In the genomic region with DNA sequence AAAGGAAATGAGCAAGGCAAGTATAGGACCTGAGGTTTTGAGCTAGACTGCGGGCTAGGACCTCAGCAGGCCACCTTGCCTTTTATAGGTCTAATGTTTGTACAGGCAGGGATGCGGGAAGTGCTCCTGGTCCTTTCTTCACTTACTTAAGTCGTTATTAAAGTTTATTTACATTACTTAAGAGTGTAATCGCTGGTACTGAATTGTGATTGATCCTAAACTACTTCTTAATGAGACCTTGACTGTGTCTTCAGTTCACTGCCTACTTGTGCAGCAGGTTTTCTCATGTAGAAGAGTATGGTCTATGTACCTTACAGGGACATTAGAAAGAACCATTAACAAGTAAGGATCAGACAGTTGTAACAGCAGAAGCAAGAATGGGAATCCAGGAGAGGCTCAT, we compare ENCODE assay signal across 21 mouse cellular contexts. TPM values are rescaled to one million over a fixed set of nuclear protein-coding genes. Genes with fewer than 3 reads are reported as not detected.
DNase-seq lines count a peak whose midpoint lies in the region; TF ChIP-seq lines count a peak whose summit lies in the region.
"Had no signal": no experiment of that assay in that cellular context is flagged by ENCODE, and none has a peak within 500 bp of the region (broad histone marks: within the 10 kb centered on the region; RNA-seq: fewer than 3 reads in every experiment).

No protein-coding gene starts in this region.

- peak; percentile 77 for DNase-seq in ES-CJ7 (ENCODE audit: low read depth, low spot score)
- peak; percentile 53 for DNase-seq in ES-E14 (ENCODE audit: low read depth, low spot score)
- peak; percentile 90 for DNase-seq in ZHBTc4 (ENCODE audit: low read depth, low spot score)
- DNase-seq in Muller cell, postnatal 12 days (ENCODE audit: inconsistent ontology term), result no peak
- no peak for DNase-seq in lung, postnatal 14 days
- DNase-seq in frontal cortex, postnatal 36 days (ENCODE audit: low spot score in 2 of 2), result no peak
- DNase-seq: adrenal gland, adult 2 months; adrenal gland, adult 8-10 months; adrenal gland, postnatal 10 days; adrenal gland, postnatal 14 days; adrenal gland, postnatal 25 days; adrenal gland, postnatal 36 days; B cell, adult 2 months; cerebellum, adult 11 months; cerebellum, adult 11-12 months; cerebellum, adult 18-20 months; cerebellum, adult 2 months; cerebellum, adult 8-10 months; cerebellum, adult 9-10 months; cerebellum, adult 9-11 months had no signal

- H3K36me3 ChIP-seq in ES-E14 (ENCODE audit: control insufficient read depth, insufficient read depth, low read length, poor library complexity, severe bottlenecking), result peaks cover 23% of the 10 kb centered on the region

- no peak overlapping the region for H3K9ac ChIP-seq in ES-E14 (ENCODE audit: insufficient read depth, low read depth, low read length, poor library complexity, severe bottlenecking)

- no peak overlapping the region for H3K4me3 ChIP-seq in ES-E14 (ENCODE audit: insufficient read depth in 1 of 2, low read depth in 1 of 2, low read length in 2 of 2, poor library complexity in 1 of 2, severe bottlenecking in 1 of 2)

- in situ Hi-C loops in ES-E14 (cut with MboI; ENCODE audit: low sequenced_read_pairs in 2 of 2, unreplicated experiment in 2 of 2), result no loop called here

- no peak overlapping the region for H3K27ac ChIP-seq in ES-E14 (ENCODE audit: insufficient read depth, low read depth, low read length, poor library complexity, severe bottlenecking)

- H3K4me1 ChIP-seq in ES-E14 (ENCODE audit: control insufficient read depth in 2 of 2, insufficient read depth in 2 of 2, low read length in 2 of 2, poor library complexity in 1 of 2), result no peaks in the 10 kb centered on the region

- H3K9me3 ChIP-seq in ES-E14 (ENCODE audit: control insufficient read depth, insufficient read depth, low read depth, low read length), result no peaks in the 10 kb centered on the region
- H3K9me3 ChIP-seq: G1E had no signal

TF ChIP-seq in ES-E14, 5 proteins besides CTCF, POLR2A, EP300 and RAD21:
- TF ChIP-seq CHD2 (IDR thresholded peaks at IDR 0.05; ENCODE audit: low read depth, low read length), result no peak
- no peak for TF ChIP-seq MAFK (IDR thresholded peaks at IDR 0.05; ENCODE audit: insufficient read depth, low read depth, low read length)
- no peak for TF ChIP-seq ZC3H11A (IDR thresholded peaks at IDR 0.05; ENCODE audit: borderline replicate concordance, low read depth, low read length)
- no peak for TF ChIP-seq HCFC1 (IDR thresholded peaks at IDR 0.05; ENCODE audit: borderline replicate concordance, insufficient read depth, low read length)
- TF ChIP-seq ZNF384 (IDR thresholded peaks at IDR 0.05; ENCODE audit: low read depth, low read length), result no peak

RNA-seq across cellular contexts. Expression of a gene that starts 11.4 kb away (rescaled TPM):
- 9.2 and 16.4 TPM in 2 replicates for total RNA-seq in ES-E14 (2012; rRNA removed)

RNA-seq across cellular contexts. Expression of a gene that starts 29.5 kb away (rescaled TPM):
- 0.85 and 2.8 TPM in 2 replicates for total RNA-seq in ES-E14 (2012; rRNA removed)

RNA-seq across cellular contexts. Expression of a gene that starts 55.9 kb away (rescaled TPM):
- total RNA-seq in ES-E14 (2012; rRNA removed), result 10.3 and 12.1 TPM in 2 replicates

RNA-seq across cellular contexts. Expression of a gene that starts 56.6 kb away (rescaled TPM):
- 46.6 and 81.9 TPM in 2 replicates for total RNA-seq in ES-E14 (2012; rRNA removed)

Comparison
In these comparisons a context has a peak if more than half of its experiments do, and no peak if none do; other contexts are left out.
1. DNase-seq: peak in ES-CJ7 (single experiment), ES-E14 (single experiment) and ZHBTc4 (single experiment); none in Muller cell, postnatal 12 days (single experiment), lung, postnatal 14 days (single experiment) and frontal cortex, postnatal 36 days (0 of 2).